Mouse (Mus musculus): Measurements from ENCODE around the gene Casp6. TPM values are rescaled to one million over a fixed set of nuclear protein-coding genes. Genes with fewer than 3 reads are reported as not detected.

The Casp6 gene
- total RNA-seq, 2 experiments from 2014 or later, result 6.0 to 9.7 TPM

Other genes starting within 250 kb of the Casp6 start
- gene Egf, start 146.1 kb upstream of the Casp6 start, total RNA-seq (2021), result 1 to 10 TPM; 1.2 to 2.0 TPM
- gene Lrit3, start 97.4 kb upstream of the Casp6 start, total RNA-seq (2021), result under 1 TPM in 1 of 2 experiments, not detected in 1; 0.18 TPM
- 1 to 10 TPM in 1 of 2 experiments, under 1 TPM in 1; 0.53 to 1.1 TPM for gene Rrh, start 78.8 kb upstream of the Casp6 start, total RNA-seq (2021)
- gene Gar1, start 70.0 kb upstream of the Casp6 start, total RNA-seq (2021), result 10 to 100 TPM; 35.9 to 44.2 TPM
- gene Cfi, start 65.5 kb upstream of the Casp6 start, total RNA-seq (2021), result not detected
- gene Pla2g12a, start 22.8 kb upstream of the Casp6 start, total RNA-seq (2021), result 10 to 100 TPM; 15.4 to 18.9 TPM
- 1 to 10 TPM in 1 of 2 experiments, under 1 TPM in 1; 0.99 to 1.9 TPM for gene Mcub, start 68.8 kb downstream of the Casp6 start, total RNA-seq (2021)
- gene Sec24b, start 160.1 kb downstream of the Casp6 start, total RNA-seq (2021), result 10 to 100 TPM; 51.2 to 58.7 TPM
- gene Col25a1, start 230.1 kb downstream of the Casp6 start, total RNA-seq (2021), result 10 to 100 TPM; 43.5 to 48.5 TPM

All from left cerebral cortex, postnatal 25 days (tissue).